Mouse (Mus musculus) forebrain, embryonic 14.5 days (tissue): ENCODE measurements at regions not wholly inside any gene's neighbourhood (a gene's known extent, or its start where the extent isn't known, plus 50 kb on each side); places are given as distances from the start of the nearest gene placed in this dataset.
"Not testable (repeated sequence)": the region's sequence is repeated elsewhere in the genome, so short reads cannot be mapped to it uniquely, and the experiment has no call there.

Experiments used
- ATAC-seq: fragments of 200-750 bp; cut with Nextera tagmentation; 2 replicates; pipeline ENCODE4 v1.8.0; 2017; ENCODE audit warnings: mild to moderate bottlenecking, moderate library complexity
- DNase-seq: peaks from one replicate; pipeline ENCODE4 v3.0.0-alpha.2; 2015; ENCODE audit warnings: low spot score
- H3K27ac ChIP-seq: fragments of 300-500 bp; sonication (generic); 2 replicates; pipeline ENCODE4 v1.5.1; 2014; ENCODE audit warnings: low read depth, mild to moderate bottlenecking, control low read depth, low read length, moderate library complexity
- H3K27me3 ChIP-seq: fragments of 300-500 bp; sonication (generic); replicated peaks from 2 replicates; pipeline ENCODE4 v1.6.1; 2014; ENCODE audit warnings: low read length, control low read depth, mixed read lengths; ENCODE audit not compliant: control insufficient read depth, insufficient read depth
- H3K36me3 ChIP-seq: fragments of 300-500 bp; sonication (generic); 2 replicates; pipeline ENCODE4 v1.6.1; 2014; ENCODE audit warnings: low read length, control low read depth; ENCODE audit not compliant: control insufficient read depth, insufficient read depth
- H3K4me1 ChIP-seq: fragments of 300-500 bp; sonication (generic); 2 replicates; pipeline ENCODE4 v1.6.1; 2014; ENCODE audit warnings: antibody characterized with exemption, low read length, control low read depth; ENCODE audit not compliant: control insufficient read depth, insufficient read depth
- H3K4me2 ChIP-seq: fragments of 300-500 bp; sonication (generic); 2 replicates; pipeline ENCODE4 v1.6.1; 2014; ENCODE audit warnings: mild to moderate bottlenecking, control low read depth, low read length
- H3K4me3 ChIP-seq: fragments of 300-500 bp; sonication (generic); 2 replicates; pipeline ENCODE4 v1.5.1; 2014; ENCODE audit warnings: low read depth, low read length, control low read depth
- H3K9ac ChIP-seq: fragments of 300-500 bp; sonication (generic); 2 replicates; pipeline ENCODE4 v1.6.1; 2014; ENCODE audit warnings: mild to moderate bottlenecking, low read length, control low read depth, moderate library complexity
- H3K9me3 ChIP-seq: fragments of 300-500 bp; sonication (generic); replicated peaks from 2 replicates; pipeline ENCODE4 v1.6.1; 2016; ENCODE audit warnings: low read length, control low read depth, mixed read lengths; ENCODE audit not compliant: control insufficient read depth
- WGBS: fragments of 180-500 bp; shearing (Covaris S2); extraction: QIAGEN DNeasy Blood & Tissue Kit; methylation state at CpG from one replicate; pipeline ENCODE4 v1.1.7; 2014; 5-methylcytosine and 5-hydroxymethylcytosine counted together

DNA sequence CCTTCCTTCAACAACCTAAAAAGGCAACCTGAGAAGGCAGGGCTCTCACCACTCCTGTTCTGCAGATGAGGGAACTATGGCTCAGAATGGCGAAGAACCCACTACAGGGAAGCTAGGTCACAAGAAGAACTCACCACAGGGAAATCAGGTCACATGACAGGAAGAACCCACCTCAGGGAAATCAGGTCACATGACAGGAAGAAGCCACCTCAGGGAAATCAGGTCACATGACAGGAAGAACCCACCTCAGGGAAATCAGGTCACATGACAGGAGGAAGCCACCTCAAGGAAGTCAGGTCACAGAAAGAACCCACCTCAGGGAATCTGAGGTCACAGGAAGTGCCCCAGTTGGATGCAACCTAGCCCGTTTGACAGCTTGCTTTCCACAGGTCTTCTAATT, 399.7 kb downstream of the Ptpru start:
- no peak overlapping the region for H3K4me3 ChIP-seq
- no peaks in the 10 kb centered on the region for H3K9me3 ChIP-seq
- no peaks in the 10 kb centered on the region for H3K27me3 ChIP-seq
- H3K4me2 ChIP-seq, result no peak overlapping the region
- ATAC-seq (no peak), DNase-seq (no peak)
- H3K9ac ChIP-seq, result no peak overlapping the region
- H3K27ac ChIP-seq, result no peak overlapping the region
- H3K4me1 ChIP-seq, result no peaks in the 10 kb centered on the region
- WGBS, result 93% methylated on average over 2 of the region's 2 CpGs
- no peaks in the 10 kb centered on the region for H3K36me3 ChIP-seq

DNA sequence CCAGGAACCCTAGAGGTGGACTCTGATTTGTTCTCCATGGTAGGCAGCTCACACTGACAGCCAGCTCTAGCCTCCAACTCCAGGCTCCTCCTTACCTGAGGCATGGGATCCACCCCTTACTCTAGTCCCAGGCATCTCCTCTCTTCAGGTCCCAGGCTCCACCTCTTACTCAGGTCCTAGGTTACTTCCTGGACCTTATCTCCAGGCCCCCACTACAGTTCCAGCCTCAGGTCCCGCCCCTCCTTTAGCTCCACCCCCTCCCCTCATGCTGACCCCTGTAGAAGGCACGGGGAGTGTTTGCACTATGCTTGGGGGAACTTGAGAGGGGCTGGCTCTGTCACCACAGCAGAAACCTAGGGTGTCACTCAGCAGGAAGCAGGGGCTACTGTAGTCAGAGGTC, 399.2 kb downstream of the Ptpru start:
- ATAC-seq (no peak), DNase-seq (no peak)
- Histone ChIP-seq H3K4me2 (no peak overlapping the region), H3K27me3 (no peaks in the 10 kb centered on the region), H3K9ac (no peak overlapping the region), H3K36me3 (no peaks in the 10 kb centered on the region), H3K4me3 (no peak overlapping the region), H3K9me3 (no peaks in the 10 kb centered on the region), H3K27ac (no peak overlapping the region), H3K4me1 (no peaks in the 10 kb centered on the region)
- 56% methylated on average over 2 of the region's 2 CpGs for WGBS

DNA sequence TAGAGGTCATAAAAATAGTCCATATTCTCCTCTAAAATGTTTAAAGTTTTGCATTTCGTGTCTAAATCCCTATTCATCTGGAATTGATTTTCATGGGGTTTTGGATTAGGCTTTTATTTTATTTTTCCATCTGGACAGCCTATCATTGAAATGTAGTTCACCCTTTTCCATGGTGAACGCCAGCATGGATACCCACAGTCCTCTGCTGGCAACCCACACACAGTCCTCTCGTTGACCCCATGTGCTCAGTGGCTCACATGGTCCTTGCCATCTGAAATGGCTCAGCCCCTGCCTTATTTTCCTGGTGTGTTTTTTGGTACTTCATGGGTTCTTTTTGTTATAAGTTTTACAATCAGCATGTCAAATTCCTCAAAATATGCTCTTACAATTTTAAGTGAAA, 397.2 kb downstream of the Ptpru start:
- Histone ChIP-seq H3K36me3 (no peaks in the 10 kb centered on the region), H3K4me1 (no peaks in the 10 kb centered on the region), H3K27ac (no peak overlapping the region), H3K9me3 (no peaks in the 10 kb centered on the region), H3K27me3 (no peaks in the 10 kb centered on the region), H3K9ac (no peak overlapping the region), H3K4me2 (no peak overlapping the region), H3K4me3 (no peak overlapping the region)
- 85% methylated on average over 3 of the region's 3 CpGs for WGBS
- ATAC-seq, result no peak
- DNase-seq, result no peak

DNA sequence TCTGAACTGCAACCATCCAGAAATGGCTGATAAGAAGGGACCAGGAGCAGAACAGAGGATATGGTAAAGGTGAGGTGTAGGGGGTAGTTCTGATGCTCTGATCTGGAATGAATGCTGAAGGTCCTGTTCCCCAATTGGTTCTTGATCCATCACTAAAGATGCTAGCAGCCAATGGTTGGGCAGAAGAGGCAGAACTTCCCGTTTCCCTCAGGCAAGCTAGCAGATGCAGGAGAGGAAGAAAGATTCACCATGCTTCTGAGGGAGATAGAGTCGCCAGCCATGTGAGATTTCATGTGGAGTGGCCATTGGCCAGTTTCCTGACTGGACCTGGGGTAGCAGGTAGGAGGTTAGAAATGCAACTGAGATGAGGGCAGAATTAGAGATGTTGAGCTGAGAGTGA, 394.6 kb downstream of the Ptpru start:
- Histone ChIP-seq H3K4me1 (no peaks in the 10 kb centered on the region), H3K4me2 (no peak overlapping the region), H3K9ac (no peak overlapping the region), H3K4me3 (no peak overlapping the region), H3K27ac (no peak overlapping the region), H3K9me3 (no peaks in the 10 kb centered on the region), H3K27me3 (no peaks in the 10 kb centered on the region), H3K36me3 (no peaks in the 10 kb centered on the region)
- WGBS, result 81% methylated on average over 2 of the region's 2 CpGs
- no peak for ATAC-seq
- no peak for DNase-seq

DNA sequence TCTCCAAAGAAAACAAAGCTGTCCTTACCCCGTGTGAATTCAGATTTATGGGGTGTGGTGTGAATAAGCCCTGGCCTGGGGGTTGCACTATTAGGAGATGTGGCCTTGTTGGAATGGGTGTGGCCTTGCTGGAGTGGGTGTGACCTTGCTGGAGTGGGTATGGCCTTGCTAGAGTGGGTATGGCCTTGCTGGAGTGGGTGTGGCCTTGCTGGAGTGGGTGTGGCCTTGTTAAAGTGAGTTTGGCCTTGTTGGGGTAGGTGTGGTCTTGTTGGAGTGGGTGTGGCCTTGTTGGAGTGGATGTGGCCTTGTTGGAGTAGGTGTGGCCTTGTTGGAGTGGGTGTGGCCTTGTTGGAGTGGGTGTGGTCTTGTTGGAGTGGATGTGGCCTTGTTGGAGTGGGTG, 387.8 kb downstream of the Ptpru start:
- not testable (repeated sequence) for H3K9ac ChIP-seq, H3K9me3 ChIP-seq, DNase-seq, H3K4me2 ChIP-seq, H3K27ac ChIP-seq, H3K4me1 ChIP-seq, H3K4me3 ChIP-seq, H3K36me3 ChIP-seq, H3K27me3 ChIP-seq, ATAC-seq
- WGBS, result 80% methylated on average over 1 of the region's 1 CpGs

DNA sequence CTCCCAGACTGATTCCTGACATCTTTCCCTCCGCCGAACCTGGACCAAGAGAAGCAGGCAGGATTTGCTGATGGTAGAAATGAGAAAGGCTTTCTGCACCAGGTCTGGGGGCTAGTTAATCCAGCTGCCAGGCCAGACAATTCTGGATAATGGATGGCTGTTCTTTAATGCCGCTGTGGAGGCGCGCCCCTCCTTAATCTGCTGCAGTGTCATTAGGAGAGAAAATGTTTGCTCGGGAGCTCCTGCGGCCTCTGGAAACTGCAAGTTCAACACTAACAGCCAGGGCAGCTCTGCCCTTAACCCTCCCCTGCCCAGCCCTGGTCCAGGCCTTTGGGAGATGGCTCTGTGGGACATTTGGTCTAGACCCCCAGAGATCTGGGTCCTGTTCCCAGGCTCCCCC, 380.5 kb downstream of the Ptpru start:
- Histone ChIP-seq H3K9me3 (no peaks in the 10 kb centered on the region), H3K4me1 (peaks cover 19% of the 10 kb centered on the region), H3K4me2 (no peak overlapping the region), H3K36me3 (no peaks in the 10 kb centered on the region), H3K9ac (no peak overlapping the region; the same call in 1 of the 2 replicates), H3K27ac (no peak overlapping the region), H3K27me3 (no peaks in the 10 kb centered on the region), H3K4me3 (no peak overlapping the region)
- DNase-seq (peak; percentile 18), ATAC-seq (no peak)
- WGBS, result 13% methylated on average over 7 of the region's 7 CpGs

DNA sequence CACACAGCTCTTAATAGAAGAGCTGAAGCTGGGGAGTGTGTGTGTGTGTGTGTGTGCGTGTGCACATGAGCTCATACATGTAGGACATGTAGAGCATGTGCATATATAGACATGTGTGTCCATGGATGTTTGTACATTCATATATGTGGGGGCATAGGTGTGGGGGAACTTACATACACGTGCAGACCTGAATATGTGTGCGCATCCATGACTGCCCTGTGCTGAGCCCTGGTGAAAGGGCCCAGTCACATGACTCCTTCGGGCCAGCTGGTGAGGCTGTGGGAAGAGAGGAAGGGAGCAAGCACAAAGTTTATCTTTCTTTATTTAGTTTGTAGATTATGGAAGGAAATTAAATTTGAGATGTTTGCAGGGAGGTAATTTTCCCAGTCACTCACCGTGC, 378.3 kb downstream of the Ptpru start:
- Histone ChIP-seq H3K36me3 (no peaks in the 10 kb centered on the region), H3K4me2 (no peak overlapping the region), H3K27ac (no peak overlapping the region), H3K4me3 (no peak overlapping the region), H3K9me3 (peaks cover 4% of the 10 kb centered on the region; the same call in 1 of the 2 replicates), H3K9ac (no peak overlapping the region), H3K4me1 (peaks cover 19% of the 10 kb centered on the region), H3K27me3 (no peaks in the 10 kb centered on the region)
- WGBS, result 65% methylated on average over 5 of the region's 5 CpGs
- DNase-seq, result no peak
- ATAC-seq, result no peak

DNA sequence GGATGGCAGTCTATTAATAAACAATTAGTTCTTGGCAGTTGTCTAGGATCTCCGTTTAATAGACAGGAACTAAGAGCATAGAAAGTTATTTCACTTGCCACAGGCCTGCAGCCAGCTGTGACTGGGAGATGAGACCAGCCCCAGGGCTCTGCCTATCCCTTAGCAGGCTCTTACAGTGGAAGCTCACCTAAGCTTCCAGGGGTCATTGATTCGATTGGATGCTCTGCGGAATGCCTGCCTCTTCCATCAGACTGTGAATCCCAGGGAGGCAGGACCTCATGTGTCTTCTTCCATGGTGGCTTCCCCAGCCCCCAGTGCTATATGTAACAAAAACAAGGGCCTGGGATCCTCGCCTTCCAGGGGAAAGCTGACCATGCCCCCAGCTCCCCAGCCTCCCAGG, 376.8 kb downstream of the Ptpru start:
- Histone ChIP-seq H3K4me3 (no peak overlapping the region), H3K9ac (no peak overlapping the region), H3K9me3 (peaks cover 10% of the 10 kb centered on the region; the same call in 1 of the 2 replicates), H3K27me3 (no peaks in the 10 kb centered on the region), H3K27ac (peak overlapping the region; percentile 71), H3K36me3 (no peaks in the 10 kb centered on the region), H3K4me2 (no peak overlapping the region), H3K4me1 (peaks cover 19% of the 10 kb centered on the region)
- DNase-seq (peak; percentile 38), ATAC-seq (peak; percentile 18; the same call in 1 of the 2 replicates)
- 14% methylated on average over 4 of the region's 4 CpGs for WGBS

DNA sequence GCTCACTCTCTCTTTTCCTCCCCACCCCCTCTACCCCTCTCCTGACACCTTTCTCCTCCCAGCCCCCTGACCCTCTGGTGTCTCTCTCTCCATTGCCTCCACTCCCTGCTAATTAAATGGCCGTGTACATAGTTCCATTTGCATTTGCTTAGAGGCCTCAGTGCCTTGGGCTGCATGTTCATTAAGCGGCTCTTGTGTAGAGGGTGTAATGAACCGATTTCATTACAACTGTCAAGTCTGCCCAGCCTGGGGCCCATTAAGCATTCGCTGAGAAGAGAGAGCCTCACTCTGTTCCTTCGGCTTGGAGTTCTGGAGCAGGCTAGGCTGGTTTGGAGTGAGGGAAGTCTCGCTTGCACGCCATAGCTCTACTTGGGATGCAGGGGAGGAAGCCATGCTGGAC, 376.4 kb downstream of the Ptpru start:
- ATAC-seq, result peak; percentile 91
- peaks cover 10% of the 10 kb centered on the region; the same call in 1 of the 2 replicates for H3K9me3 ChIP-seq
- DNase-seq, result peak; percentile 91
- 5% methylated on average over 7 of the region's 7 CpGs for WGBS
- no peak overlapping the region for H3K9ac ChIP-seq
- peak overlapping the region; percentile 71 for H3K27ac ChIP-seq
- peaks cover 19% of the 10 kb centered on the region for H3K4me1 ChIP-seq
- H3K4me2 ChIP-seq, result no peak overlapping the region
- no peaks in the 10 kb centered on the region for H3K36me3 ChIP-seq
- H3K27me3 ChIP-seq, result no peaks in the 10 kb centered on the region
- H3K4me3 ChIP-seq, result no peak overlapping the region
